Mouse (Mus musculus): ENCODE data around the gene Fancf. TPM values are rescaled to one million over a fixed set of nuclear protein-coding genes. Genes with fewer than 3 reads are reported as not detected.

Gene Fancf
- total RNA-seq, 1 experiment from 2014 or later: 2.1 TPM

DNA sequence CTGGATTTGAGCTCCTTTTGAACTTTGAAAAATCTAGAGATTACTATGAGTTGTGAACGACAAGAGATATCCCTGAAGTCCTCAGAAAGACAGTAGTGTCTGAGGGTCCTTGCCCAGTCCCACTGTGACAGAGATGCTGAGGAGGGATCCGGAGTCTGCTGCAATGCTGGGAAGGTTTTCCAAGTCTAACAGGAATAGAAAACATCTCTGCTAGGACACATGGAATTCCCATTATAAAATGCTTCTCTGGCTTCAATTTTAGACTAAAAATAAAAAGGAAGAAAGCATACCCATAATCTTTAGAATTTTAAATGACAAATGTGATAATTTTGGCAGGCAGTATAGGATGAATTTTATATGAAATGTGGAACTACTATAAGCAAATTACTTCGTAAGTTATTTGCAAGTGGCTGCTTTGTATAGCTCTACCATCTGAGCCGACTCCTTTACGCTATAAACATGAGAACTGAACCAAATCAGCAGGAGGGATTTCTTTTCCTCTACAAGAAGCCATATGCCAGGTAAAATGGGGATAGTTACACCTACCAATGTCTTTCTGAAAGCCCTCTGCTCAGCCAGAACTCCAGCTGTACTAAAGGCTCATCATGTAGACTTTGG is 10.1 kb downstream of the Fancf start:
- ATAC-seq (ENCODE audit: extremely low read depth, insufficient number of reproducible peaks, low FRiP score, poor library complexity, severe bottlenecking): no peak

DNA sequence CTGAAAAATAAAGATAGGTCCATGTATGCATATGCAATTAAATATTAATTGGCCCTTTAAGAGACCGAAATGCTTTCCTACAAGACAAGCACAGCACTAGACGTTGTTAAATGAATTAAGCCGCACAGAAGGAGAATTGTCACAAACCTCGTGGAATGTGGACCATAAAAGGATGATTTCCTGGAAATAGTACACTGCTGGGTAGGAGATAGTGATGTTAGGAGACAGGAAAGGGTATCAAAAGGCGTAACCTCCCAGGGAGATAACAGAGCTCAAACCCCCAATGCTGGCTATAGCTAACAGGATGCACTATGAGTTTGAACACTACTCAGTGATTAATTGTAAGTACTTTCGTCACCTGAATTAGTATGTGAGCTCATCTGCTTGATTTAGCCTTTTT is 11.2 kb downstream of the Fancf start:
- no peak for ATAC-seq (ENCODE audit: extremely low read depth, insufficient number of reproducible peaks, low FRiP score, poor library complexity, severe bottlenecking)

DNA sequence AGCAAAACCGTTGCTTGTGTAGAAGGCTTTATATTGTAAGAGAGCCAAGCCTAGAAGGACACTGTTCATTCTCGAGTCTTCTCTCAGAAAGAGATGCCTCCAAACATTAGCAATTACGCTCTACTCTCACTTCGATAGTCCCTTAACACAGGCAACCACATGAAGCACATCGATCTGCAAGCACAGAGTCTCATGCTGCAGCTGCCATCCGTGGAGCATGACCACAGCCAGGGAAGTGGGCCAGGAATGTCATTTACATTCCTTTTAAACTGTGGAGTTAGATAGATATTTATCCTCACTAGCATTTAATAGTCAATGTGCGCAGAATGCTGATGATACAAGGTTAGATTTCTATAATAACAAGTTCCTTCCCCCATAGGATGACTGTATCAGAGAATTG is 21.6 kb downstream of the Fancf start:
- no peak for ATAC-seq (ENCODE audit: extremely low read depth, insufficient number of reproducible peaks, low FRiP score, poor library complexity, severe bottlenecking)

DNA sequence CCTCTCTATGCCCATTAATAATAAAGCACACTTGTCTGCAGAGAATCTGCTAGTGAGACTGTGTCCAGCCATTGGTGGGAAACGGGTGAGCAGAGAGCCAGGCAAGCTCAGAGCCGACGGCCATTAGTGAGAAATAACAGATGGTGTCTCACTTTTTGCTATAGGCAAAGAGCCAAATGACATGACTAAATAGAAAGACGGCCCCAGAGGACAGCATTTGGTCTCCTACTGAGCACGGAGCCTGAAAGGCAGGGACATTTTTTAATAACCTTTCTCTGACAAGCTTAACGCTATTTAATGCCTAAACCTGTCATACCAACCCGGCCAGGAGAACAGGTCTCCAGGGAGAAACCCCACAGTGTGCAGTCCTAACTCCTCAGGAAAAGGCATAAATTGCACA is 30.1 kb downstream of the Fancf start:
- no peak for ATAC-seq (ENCODE audit: extremely low read depth, insufficient number of reproducible peaks, low FRiP score, poor library complexity, severe bottlenecking)

DNA sequence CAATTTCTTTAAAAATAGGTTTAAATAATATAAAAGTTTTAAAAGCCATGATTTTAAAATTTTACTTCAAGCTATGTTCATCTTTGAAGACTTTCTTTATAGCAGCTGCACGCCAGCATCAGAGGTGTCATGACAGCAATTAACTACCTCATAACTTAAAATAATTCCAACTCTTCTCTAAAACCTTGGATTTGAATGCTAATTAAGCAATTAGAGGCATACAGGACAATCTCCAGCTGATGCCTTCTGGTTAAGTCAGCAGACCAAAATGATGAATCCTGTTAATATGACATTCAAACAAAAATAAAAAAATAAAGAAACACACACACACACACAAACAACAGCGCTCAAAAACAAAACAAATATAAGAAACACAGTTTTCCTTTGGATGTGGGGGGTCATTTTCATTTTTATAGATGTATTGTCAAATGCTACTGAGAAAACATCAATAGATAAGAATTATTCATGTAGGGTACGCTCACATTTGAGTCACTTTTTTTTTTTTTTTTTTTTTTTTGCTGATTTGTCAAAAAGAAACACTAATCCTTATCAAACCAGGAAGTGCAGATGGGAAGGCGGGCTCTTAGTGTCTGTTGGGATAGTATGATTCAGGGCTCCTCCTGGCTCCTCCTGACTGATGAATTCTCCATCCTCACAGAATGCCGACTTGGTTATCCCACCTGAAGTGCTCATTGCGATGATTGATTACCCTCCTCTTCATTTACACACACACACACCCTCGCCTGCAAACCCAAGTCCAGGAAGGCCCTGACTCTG is 38.3 kb downstream of the Fancf start:
- ATAC-seq (ENCODE audit: extremely low read depth, insufficient number of reproducible peaks, low FRiP score, poor library complexity, severe bottlenecking): no peak

DNA sequence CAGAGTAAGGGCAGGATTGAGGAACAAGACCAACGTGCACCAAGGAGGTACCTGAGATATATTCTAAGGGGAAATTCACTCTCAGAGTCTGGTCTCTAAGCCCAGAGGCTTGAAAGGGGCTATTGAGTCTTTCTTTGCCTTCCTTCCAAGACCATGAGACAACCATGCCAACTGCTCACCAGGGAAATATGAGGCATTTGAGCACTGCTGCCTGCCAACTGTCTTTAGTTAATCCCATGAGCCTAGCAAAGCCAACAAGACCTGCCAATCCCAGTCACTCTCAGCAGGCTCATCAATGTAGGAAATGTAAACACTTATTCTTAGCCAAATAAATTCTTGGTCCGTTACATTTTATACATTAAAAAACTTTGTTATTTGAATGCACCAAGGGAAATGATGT is 40.6 kb downstream of the Fancf start:
- no peak for ATAC-seq (ENCODE audit: extremely low read depth, insufficient number of reproducible peaks, low FRiP score, poor library complexity, severe bottlenecking)

DNA sequence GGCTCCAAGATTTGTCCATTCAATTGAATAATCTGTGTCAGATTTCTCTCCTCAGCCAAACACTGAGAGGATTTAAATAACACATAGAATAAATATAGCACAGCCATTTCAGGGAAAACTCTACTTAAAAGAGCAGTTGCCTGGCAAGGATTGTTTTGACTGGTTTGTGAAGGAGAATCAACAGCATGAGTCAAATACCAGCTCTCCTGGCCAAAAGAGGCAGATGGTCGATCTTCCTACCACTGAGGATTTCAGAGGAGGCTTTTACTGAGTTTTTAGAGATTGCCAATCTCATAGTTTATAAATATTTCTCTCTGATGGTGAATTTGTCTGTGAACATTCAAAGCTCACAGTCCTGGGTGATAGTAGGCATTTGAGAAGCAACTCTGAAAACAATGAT is 42.2 kb downstream of the Fancf start:
- no peak for ATAC-seq (ENCODE audit: extremely low read depth, insufficient number of reproducible peaks, low FRiP score, poor library complexity, severe bottlenecking)

DNA sequence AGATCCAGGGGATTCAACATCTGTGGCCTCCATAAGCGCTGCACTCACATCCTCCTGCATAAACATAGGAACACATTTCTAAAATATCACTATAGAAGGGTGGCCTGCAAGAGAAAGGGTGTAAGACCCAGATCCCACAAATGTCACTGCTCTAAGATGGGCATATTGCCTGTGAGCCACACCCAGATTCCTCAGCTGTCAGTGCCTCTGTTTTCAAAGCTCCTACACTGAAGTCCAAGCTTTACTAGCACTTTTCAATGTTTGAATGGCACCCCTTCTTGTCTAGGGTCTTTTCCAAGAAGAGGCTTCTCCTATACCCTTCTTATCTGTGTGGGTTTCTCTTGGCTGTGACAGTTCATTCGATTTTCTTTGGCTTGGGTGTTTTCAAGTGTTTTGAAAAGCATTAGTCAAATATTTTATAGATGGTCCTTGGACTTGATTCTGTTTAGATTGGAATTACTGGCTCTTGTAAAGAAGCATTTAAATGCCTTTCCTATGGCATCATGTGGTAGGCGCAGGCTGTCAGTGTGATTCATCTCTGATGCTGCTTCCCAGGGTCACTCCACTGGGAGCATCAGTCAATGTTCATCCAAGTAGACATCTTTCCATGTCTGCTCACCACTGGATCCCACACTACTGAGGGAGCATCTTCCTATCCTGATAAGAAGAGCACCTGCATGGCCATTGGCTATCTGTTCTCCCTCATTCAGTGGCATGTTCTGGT is 43.7 kb downstream of the Fancf start:
- ATAC-seq (ENCODE audit: extremely low read depth, insufficient number of reproducible peaks, low FRiP score, poor library complexity, severe bottlenecking): no peak

DNA sequence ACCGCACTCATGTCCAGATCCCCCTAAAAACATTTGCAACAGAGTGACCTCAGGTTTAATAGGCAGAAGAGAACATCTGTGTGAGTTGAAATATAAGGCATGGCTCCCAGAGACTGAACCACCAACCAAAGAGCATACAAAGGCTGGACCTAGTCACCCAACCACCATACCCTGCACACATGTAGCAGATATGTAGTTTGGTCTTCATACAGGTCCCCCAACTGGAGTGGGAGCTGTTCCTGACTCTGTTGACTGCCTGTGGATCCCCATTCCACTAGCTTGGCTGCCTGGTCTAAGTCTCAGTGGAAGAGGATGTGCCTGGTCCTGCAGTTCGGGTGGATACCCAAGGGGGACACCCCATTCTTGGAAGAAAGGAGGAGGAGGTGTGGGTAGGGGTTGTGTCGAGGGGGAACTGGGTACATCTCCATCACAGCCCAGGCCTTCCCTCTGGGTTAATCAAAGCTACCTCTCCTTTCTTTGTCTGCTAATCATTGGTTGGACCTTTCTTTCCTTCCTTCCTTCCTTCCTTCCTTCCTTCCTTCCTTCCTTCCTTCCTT is 45.7 kb downstream of the Fancf start:
- ATAC-seq (ENCODE audit: extremely low read depth, insufficient number of reproducible peaks, low FRiP score, poor library complexity, severe bottlenecking): no peak

DNA sequence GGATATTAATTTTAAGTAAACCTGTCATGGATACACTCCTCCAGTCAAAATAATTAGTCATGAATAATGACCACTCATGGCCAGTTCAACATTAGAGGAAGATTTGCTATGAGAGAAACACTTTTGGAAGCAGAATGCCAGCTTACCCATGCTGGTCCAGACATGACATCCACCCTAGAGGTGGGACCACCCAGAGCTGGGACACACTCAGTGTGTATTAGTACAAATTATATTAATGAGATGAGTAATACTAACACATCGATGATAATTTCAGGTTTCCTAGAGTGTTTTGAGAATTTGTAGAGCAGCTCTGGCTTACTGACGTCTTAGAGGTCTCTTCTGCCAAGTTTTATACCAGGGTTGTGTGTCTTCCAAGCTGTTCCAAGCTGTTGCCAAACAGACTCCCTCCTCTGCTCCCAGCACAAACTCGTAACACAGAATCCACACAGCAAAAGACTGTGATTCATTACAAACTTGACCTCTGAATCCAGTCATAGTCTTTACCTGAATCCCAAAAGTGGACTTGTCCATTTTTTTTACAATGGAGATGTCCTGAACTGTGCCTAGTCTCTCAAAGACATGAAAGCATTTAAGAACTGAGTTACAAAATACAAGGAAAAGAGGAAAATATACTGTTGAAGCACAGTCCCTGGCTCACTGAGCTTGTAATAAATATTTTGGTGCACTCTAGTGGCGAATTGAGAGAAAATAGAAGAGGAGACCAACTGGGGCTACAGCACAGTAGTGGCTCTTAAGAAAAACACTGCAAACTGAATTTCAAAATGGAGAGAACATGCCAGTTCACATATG is 46.4 kb downstream of the Fancf start:
- ATAC-seq (ENCODE audit: extremely low read depth, insufficient number of reproducible peaks, low FRiP score, poor library complexity, severe bottlenecking): no peak

Other genes with a start within 250 kb of the Fancf start
- gene Slc17a6, start 240.3 kb downstream of the Fancf start, total RNA-seq (2017): not detected in 2 replicates
- gene Gas2, start 252 bp downstream of the Fancf start, total RNA-seq (2017): 0.98 and 2.8 TPM in 2 replicates
- 6.3 and 8.5 TPM in 2 replicates for gene Svip, start 143.8 kb upstream of the Fancf start, total RNA-seq (2017)
- not detected in 2 replicates for gene 1700015G11Rik, start 153.5 kb upstream of the Fancf start, total RNA-seq (2017)

Measured in neutrophil, adult 5-6 weeks (primary cell).